Mouse (Mus musculus) adipocyte (in vitro differentiated cells): ENCODE measurements around the gene Sez6.

ENCODE experiments used
- DNase-seq: peaks from one replicate; pipeline ENCODE4 v3.0.0-alpha.2; 2016; ENCODE audit warnings: low spot score

Sez6 gene

DNA sequence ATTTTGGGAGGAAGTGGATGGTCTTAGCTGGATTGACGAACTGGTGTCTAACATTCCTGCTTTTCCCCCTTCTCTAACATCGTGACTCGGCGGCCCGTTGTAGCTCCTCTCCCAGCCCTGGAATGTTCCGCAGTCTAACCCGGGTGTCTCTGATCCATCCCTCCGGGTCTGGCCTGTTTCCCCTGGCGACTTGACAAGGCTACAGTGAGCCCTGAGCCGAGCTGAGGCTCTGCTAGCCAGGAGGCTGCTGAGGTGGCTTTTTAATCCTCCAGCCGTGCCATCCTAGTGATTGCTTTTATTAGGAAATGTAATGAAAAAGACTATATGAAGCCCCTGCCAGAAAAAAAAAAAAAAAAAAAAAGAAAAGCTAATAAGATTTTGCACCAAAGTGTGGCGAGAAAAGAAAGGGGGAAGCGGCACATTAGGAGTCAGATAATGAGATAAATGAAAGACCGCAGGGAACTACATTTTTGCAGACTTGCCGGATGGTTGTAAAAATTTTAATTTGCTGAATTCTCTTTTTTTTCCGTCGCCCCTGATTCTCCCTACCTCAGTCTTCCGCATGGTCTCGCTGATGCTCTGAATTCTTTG, 24.4 kb upstream of the Sez6 start:
- DNase-seq = no peak

DNA sequence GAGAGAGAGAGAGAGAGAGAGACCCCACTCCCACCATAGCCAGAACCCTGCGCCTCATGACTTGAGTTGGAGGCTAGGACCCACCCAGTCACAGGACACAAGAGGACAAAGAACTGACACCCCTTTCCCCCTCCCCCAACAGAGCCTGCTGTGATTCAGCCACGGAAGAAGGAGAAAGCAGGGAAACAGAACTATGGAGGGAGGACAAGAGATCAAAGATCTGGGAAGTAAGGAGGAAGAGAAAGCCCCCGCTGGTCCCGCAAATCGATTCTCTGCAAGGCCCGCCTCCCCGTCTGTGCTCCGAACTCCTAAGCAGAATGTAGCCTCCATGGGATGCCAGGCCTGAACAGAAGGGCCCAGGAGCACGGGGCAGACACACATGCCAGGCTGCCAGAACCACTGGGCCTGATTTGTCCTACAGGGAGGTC, 23.8 kb upstream of the Sez6 start:
- DNase-seq = no peak

DNA sequence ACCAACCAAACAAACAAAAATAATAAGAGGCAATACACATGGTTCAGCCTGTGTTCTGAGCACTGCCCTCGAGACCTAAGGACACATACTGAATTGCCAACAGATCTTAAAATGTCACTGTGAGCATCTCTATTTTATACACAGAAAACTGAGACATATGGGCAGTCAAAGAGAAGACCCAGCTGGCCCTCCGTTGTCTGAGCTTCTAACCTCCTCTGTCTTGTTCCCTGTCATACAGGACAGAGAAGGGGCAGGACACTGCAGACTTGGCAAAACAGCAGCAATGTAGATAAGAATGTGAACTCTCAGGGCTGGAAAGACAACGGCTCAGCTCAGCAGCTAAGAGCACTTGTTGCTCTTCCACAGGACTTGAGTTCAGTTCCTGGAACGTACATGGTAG, 22.1 kb upstream of the Sez6 start:
- no peak for DNase-seq

DNA sequence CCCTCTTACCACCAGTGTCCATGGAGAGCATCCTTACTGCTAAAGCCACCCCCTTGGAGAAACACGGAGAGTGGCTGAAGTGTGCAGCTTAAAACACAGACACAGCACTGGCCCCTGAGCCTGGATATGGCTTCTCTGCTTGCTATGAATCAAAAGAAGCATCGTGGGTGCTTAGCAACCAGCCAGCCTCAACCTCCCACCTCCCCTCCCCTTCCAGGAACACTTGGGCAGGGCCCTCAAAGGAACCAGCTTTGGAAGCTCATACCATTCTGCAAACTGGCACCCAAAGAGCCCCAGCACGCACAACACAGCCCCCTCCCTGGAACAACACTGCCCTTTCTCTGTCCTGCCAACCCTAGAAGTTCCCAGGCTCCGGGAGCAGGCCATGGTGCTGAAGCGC, 21.2 kb upstream of the Sez6 start:
- no peak for DNase-seq

DNA sequence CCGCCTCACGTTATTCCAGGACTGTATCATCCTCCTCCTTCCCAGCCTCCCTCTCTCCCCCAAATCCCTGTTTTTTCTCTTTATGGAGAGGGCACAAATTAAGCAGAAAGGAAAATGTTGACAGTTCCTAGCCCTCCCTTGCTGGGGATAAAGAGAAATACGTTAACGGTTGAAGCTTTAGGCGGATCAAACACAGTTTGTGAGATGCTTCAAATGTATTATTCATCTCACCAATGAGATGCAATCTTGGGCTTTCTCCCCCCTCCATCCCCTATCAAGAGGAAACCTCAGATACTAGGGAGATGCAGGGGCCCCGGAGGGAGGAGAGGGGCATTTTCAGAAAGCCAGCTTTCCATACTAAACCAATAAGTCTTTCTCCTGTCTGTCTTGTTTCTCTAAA, 20.8 kb upstream of the Sez6 start:
- DNase-seq = no peak

DNA sequence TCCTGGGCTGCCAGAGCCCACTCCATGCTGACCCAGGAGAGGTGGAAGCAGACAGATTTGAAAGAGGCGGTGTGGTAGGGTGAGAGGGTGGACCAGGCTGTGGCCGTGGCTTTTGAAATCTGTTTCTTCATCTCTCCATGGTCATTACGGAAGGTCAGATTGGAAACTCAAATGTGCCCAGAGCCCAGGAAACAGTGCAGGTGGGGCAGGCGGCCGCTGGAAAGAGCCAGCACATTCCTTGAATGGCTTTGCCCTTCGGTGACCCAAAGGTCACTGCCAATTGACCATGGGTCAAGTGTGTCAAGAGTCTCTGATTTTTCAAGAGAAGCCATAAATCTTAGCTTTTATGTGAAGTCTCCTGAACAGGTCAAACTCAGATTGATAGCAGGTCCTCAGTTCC, 17.1 kb upstream of the Sez6 start:
- DNase-seq = no peak

DNA sequence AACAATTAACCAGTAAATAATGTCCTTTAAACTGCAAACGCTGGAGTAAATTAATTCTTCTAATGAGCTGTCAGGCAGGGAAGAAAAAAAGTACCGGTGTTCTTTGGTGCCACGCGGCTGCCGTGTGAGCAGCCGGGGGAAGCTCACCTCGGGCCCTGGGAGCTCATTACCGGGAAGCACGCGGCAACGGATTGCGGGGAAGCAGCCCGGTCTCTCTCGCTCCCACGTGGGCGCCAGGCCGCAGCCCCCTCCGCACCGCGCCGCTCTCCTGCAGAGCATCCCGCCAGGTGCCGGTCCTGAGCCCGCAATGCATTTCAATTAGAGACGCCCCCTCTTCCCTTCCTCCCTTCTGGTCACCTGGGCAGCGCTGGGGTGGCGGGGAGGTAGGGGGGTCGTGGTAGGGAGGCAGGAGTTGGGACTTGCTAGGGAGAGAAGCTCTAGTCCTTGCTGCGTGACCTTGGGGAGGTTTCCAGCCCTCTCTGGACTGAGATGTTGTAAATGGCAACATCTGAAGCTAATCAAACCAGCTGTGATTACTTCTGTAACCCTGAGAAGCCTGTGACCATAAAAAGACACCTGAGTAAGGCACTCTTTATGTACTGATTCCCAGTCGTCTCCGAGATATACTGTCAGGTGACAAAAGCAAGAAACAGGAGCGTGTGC, 15.9 kb upstream of the Sez6 start:
- no peak for DNase-seq

DNA sequence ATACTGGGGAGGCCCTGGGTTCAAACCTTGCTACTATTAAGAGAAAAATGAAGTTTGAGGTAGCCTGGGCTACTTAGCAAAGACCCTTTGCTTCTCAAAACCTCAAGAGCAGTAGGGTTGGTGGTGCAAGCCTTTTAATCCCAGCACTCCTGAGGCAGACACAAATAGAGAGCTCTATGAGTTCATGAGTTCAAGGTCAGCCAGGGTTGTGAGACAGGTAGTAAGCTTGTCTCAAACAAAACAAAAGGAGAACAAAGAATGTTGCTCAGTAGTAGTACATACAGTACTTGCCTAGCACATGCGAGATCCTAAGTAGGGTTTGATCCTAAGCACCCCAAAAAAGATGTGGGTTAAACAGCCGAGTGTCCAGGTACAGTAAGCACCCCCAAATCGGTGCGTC, 13.9 kb upstream of the Sez6 start:
- DNase-seq = no peak

DNA sequence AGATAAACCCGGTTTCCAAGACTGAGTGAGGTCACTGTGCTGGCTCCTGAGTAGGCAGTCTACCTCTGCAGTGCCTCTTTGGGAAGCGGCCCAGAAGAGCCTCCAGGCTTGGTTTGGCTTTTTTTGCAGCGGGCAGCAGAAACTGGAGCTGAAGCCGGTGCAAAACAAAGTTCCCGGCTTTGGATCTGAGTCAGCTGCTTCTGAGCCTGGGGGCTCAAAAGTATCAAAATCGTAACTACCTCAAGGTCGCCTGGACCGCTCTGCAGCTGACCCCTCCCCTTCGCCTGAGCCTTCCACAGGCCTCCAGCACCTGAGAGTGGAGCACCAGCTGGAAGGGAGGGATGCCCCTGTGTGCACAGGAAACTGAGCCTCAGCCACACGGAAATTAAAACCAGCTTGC, 13.4 kb upstream of the Sez6 start:
- peak; percentile 27 for DNase-seq

DNA sequence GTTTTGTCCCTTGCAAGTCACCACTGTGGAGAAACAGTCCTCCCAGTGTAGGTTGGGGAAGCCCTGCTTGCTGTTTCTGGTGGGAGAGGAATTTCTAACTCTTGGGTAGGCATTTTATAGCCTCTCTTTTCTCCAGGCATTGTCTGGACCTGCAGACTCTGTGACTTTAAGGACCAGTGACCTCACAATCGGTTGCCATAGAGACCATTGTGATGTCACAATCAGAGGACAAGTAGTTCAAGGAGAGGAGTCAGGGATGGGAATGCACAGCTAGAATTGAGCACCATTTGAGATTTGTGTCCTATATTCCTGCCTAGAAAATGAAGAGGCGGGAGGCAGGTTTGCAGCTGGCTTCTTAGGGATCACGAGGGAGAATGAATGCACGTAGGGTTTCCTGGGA, 7.3 kb upstream of the Sez6 start:
- peak; percentile 15 for DNase-seq

DNA sequence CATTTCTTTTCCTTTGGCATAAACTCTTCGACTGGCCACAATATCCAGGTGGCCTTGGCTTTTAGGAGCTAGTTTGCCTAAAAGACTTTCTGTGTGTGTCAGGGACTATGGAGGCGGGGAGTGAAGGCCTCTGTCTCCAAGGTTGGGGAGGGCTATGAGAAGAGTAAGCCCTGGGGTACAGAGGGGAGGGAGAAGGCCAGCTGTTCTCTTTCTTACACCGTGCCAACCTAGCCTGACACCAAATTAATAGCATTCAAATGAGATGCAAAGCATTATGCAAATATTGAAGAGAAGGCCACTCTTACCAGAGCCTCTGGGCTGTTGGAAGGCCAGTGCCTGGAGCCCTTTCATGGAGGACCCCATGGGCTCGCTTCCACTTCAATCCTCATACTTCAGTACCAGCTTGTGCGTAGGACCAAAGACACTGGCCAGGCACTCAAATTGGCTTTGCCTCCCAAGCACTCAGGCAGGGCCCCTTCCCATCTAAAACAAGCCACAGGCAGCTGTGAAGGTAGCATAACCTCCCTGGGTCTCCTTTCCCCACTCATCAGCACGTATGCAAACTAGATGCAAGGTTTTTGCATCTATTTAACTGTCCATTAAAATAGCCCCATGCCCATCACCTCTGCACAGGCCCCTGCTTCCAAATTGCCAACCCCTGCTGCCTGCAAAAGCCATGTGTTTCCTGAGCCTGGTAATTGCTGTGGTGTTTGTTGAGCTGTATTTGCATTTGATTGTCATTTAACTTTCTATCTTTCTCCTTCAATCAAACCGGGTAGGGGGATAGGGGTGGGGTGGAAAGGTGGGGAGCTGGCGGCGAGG, 4.6 kb upstream of the Sez6 start:
- no peak for DNase-seq

DNA sequence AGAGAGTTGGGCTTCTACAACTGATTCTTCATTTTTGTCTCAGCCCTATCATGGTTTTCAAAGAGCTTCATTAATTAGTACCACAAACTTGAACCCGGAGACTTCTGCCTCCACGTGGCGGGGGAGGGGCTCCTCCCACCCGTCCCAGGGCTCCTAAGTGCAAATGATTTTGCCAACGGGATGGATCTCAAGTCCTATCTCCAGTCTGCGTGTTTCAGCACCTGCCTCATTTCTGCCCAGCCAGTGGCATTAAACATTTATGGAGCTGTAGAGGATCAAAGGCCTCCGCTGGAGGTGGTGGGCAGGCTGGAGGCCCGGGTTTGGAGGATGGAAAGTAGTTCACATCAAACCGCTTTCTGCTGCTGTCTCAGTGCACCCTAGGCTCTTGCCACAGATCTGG, 3.9 kb upstream of the Sez6 start:
- no peak for DNase-seq

DNA sequence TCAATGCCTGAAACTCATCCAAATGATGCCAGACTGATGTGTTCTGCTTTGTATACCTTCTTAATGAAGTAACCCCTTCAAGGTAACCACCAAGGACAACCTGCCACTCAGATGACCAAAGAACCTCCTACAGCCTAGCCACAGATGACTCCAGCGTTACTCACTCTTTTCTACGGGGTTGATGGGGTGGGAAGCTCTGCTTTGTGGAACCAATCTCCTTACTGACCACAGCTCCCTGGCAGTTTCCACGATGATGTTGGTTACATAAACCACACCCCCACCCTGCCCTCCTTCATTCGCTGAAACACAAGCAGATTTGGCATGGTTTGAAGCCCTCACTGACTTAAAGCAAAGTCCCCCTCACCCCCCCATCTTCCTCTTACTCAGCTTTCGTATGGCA, 2.8 kb upstream of the Sez6 start:
- no peak for DNase-seq

DNA sequence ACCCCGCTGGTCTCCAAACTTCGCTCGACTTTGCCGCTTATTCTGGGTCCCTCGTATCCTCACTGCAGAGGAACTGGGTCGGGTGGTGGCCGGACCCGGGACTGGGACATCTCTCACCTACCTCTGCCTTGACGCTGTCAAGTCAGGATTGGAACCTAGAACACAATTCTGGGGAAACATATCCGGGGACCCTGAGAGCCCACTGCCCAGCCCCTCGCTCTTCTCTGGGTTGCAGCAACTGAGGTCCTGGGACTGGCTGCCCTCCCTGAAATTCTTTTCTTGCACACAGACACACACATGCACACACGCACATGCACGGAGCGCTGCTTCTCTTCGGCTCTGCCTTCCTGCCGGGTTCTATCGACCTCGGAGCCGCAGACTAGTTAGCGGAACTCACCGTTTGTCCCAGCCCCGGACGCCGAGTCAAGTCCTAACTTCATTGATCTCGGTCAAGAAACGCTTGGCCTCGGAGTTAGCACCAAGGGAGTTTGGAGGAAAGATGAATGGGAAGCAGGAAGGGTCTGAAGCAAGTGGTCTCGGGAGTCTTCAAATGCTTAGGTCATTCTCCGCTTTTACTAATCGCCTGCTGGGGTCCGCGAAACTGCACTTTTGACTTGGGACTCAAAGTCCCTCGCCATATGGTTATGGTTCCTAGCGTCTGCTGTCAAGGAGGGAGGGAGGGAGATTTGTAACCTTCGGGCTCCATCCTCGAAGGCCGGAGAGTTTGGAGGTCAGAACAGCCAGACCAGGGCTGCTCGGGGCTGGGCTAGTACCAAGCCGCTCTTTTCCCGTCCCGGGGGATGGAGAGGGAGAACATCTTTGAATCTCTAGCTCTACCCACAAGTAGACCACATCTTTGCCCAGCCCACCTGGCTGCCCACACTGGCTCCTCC, 1.2 kb downstream of the Sez6 start:
- DNase-seq = no peak

DNA sequence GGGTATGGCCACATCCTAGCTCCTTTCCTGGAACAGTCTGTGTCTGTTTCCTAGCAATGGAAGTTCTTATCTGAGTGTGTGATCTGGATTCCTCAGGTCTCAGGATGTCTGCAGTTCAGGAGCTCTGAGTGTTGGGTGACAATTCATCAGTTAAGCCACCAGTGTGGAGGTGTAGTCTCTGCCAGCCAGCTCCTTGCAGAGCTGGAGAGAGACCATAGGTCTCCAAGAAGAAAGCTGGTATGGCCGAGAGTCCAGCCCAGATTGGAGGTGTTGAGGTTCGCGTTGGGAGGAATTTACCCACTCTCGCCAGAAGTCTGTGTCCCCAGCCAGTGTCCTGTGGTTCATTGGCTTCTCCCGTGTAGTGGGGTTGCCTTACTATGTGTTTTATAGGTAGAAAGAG, 2.0 kb downstream of the Sez6 start:
- DNase-seq = no peak

DNA sequence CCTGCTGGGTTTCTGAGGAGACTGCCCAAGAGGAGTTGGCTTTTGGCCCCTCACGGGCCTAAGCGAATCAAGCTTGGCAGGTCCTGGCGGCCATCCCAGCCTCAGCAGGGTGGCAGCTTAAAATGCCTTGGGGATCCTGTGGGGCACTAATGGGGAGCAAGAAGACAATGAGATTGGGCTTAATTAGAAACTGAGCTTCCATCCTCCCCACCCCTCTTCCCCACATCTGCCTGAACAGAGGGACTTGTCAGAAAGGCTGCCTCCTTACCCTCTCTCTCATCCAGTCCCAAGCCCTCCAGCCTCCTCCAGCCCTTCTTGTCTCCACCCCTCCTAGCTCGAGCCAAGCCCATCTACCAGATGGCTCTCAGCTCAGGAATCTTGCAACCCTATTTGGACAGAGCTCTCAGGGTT, 3.5 kb downstream of the Sez6 start:
- DNase-seq = peak; percentile 27

DNA sequence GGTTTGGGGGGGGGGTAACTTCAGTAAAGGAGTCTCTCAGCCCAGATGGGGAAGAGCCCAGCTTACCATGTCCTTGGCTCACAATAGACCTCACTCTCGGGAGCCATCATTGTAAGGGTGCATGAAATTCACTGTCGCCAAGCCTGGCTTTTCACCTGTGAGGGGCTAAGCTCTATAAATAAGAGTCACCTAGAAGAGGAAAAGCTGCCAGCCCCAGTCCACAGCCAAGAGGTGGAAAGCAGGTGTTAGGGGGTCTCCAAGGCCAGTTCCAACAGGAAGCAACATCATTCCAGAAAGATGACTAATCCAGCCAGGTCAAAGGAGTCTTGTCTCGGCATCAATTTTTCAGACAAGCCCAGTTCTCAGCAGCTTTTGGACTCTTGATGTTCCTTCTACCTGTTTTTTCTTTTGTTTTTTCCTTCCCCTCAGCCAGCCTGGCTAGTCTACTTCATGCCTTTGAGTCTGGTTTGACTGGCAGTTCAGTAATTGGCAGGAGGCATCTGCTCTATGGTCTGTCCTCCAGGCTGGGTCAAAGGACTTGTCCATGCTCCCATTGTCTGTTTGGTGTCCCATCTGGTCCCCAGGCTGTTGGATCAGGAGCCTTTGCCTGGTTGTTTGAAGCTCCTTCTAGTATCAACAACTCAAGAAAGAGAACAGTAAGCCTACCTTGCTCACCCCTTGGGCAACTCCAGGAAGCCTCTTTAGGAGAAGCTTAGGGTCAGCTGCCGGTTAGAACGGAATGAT, 4.1 kb downstream of the Sez6 start:
- no peak for DNase-seq

DNA sequence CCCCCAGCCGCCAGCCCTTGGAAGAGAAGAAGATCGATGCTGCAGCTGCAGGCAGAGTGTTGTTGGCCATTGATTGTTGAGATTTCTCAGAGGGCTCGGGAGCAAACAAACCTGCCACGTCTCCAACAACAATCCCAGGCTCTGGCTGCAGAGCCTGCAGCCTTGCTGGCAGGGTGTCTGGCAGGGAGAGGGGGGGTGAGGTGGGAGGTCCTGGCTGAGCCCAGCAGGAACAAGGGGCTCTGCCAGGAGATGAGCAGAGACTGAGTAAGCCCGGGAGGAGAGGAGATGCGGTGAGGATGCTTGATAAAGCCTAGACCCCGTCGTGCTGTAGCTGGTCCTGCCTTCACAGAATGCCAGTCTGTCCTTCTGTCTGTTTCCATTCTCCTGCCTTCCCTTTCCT, 6.2 kb downstream of the Sez6 start:
- no peak for DNase-seq

DNA sequence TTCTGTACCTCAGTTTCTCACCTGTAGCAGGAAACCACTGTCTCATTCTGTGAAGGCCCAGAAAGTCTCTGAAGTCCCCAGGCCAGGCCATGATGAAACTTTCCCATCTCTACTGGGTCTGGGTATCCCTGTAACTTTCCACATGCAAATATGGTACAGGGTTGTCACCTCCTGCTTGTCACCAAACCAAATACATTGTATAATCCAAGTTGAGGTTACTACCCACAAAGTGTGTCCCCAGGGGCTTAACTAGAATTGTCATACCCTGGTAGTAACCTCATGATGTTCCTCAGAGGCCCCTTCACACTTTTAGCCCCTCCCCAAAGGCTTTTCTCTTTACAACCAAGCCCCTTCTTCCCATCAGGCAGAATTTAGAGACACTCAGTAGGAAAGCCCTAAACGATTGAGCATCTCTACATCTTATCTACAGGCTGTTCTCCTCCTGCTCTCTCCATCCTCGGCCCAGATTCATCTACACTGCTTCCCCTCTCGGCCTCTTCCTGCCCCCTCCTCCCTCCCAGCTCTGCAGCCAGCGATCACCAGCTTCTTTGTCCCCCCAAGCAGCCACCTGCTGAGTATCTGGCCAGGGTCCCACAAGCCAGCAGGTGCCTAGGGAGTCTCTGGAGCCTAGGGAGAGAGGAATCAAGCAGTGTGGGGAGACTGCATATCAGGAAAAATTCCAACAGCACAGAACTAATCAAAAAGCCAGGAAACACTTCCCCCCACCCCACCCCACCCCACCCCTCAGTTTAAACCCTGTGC, 7.2 kb downstream of the Sez6 start:
- DNase-seq = no peak

DNA sequence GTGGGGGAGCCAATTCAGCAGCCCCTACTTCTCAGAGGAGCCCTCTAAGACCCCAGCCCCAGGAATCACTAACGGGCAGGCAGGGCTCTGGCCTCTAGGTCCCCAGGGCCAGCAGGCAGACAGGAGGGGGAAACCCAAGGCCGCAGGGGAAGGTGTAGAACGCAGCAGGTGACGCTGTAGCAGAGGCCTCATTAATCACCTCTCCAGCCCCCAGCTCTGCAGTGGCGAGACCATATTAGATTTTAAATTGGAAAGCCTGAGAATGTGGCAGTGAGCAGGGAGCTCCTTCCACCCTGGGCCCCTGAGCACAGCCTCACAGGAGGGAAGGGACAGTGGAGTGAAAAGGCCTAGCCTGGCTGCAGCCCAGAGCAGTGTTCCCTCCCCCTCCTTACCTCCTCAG, 11.6 kb downstream of the Sez6 start:
- no peak for DNase-seq

DNA sequence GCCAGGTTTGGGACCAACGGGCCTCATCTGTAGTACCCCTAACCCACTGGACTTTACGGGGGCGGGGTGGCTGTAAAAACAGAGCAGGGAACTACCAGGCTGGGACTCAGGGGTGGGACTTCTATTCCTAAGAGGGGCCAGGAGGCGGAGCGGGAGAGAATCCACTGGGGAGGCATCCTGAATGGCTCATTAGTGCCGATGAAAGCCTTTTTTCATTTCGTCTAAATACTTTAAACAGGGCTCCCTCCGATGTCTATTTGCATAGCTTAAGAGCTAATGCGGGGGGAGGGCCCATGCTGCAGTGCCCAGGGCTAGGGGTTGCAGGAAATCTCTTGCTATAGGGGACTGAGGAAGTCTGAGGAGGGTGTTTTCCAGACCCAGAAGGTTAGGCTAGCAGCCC, 17.3 kb downstream of the Sez6 start:
- DNase-seq = no peak
